Mouse (Mus musculus) stomach, embryonic 15.5 days (tissue): ENCODE results near the gene Pld1. TPM values are rescaled to one million over a fixed set of nuclear protein-coding genes. Genes with fewer than 3 reads are reported as not detected.

ENCODE experiments used
- ATAC-seq: fragments of 200-750 bp; cut with Nextera tagmentation; 2 replicates; pipeline ENCODE4 v1.8.0; 2017; ENCODE audit warnings: low read depth, moderate number of reproducible peaks, moderate TSS enrichment; ENCODE audit not compliant: insufficient read depth, low FRiP score
- H3K27ac ChIP-seq: fragments of 300-500 bp; sonication (generic); 2 replicates; pipeline ENCODE4 v1.5.1; 2015; ENCODE audit warnings: mild to moderate bottlenecking, inconsistent platforms
- H3K27me3 ChIP-seq: fragments of 300-500 bp; sonication (generic); replicated peaks from 2 replicates; pipeline ENCODE4 v1.6.1; 2015; ENCODE audit warnings: inconsistent platforms
- H3K36me3 ChIP-seq: fragments of 300-500 bp; sonication (generic); 2 replicates; pipeline ENCODE4 v1.6.1; 2015; ENCODE audit warnings: inconsistent platforms
- H3K4me1 ChIP-seq: fragments of 300-500 bp; sonication (generic); 2 replicates; pipeline ENCODE4 v1.6.1; 2015; ENCODE audit warnings: inconsistent platforms
- H3K4me2 ChIP-seq: fragments of 300-500 bp; sonication (generic); 2 replicates; pipeline ENCODE4 v1.6.1; 2015; ENCODE audit warnings: mild to moderate bottlenecking, inconsistent platforms
- H3K4me3 ChIP-seq: fragments of 300-500 bp; sonication (generic); replicated peaks from 2 replicates; pipeline ENCODE4 v1.5.1; 2015; ENCODE audit warnings: inconsistent platforms
- H3K9ac ChIP-seq: fragments of 300-500 bp; sonication (generic); 2 replicates; pipeline ENCODE4 v1.6.1; 2015; ENCODE audit warnings: inconsistent platforms
- H3K9me3 ChIP-seq: fragments of 300-500 bp; sonication (generic); 2 replicates; pipeline ENCODE4 v1.6.1; 2016; ENCODE audit warnings: inconsistent platforms
- WGBS: fragments of 180-500 bp; shearing (Covaris S2); methylation state at CpG from one replicate; pipeline ENCODE4 v1.1.7; 2015; 5-methylcytosine and 5-hydroxymethylcytosine counted together
- polyA plus RNA-seq: library from polyadenylated mRNA; unstranded; fragments of >200 nt; fragmentation: Nextera tagmentation; extraction: Ambion mirVana; gene quantifications from 2 replicates; pipeline ENCODE4 v1.2.1, GENCODE M21; 2015

Pld1 gene
- polyA plus RNA-seq, 1 experiment from 2014 or later = 7.1 TPM

DNA sequence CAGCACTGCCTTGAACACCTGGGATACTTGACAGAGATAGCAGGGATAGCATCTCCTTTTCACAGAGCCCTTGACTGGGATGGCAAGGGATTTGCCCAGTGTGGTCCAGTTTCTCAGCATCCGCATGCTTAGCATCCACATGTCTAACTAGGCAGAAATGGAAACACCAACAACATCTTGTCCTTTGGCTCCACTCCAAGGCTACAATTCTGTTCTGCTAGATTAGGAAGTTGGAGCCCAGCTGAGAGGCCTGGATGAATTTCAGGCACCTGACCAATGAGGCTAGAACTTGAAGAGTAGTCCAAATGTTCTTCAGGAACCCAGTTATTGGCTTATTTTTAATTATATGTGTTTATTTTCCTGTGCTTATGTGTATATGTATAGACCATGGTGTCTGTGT lies 141.6 kb downstream of the Pld1 start:
- Histone ChIP-seq H3K4me1 (no peaks in the 10 kb centered on the region), H3K9me3 (no peaks in the 10 kb centered on the region), H3K27ac (no peak overlapping the region), H3K4me3 (no peak overlapping the region), H3K27me3 (no peaks in the 10 kb centered on the region), H3K9ac (no peak overlapping the region), H3K4me2 (no peak overlapping the region), H3K36me3 (no peaks in the 10 kb centered on the region)
- no peak for ATAC-seq
- 94% methylated on average over 1 of the region's 1 CpGs for WGBS

GRCm38 (mm10) chr3:28081012-28081411 lies 142.5 kb downstream of the Pld1 start:
- H3K9ac ChIP-seq = no peak overlapping the region
- no peak overlapping the region for H3K27ac ChIP-seq
- H3K36me3 ChIP-seq = no peaks in the 10 kb centered on the region
- H3K27me3 ChIP-seq = no peaks in the 10 kb centered on the region
- no peak overlapping the region for H3K4me2 ChIP-seq
- 55% methylated on average over 6 of the region's 6 CpGs for WGBS
- H3K4me3 ChIP-seq = no peak overlapping the region
- no peaks in the 10 kb centered on the region for H3K4me1 ChIP-seq
- no peaks in the 10 kb centered on the region for H3K9me3 ChIP-seq
- no peak for ATAC-seq

DNA sequence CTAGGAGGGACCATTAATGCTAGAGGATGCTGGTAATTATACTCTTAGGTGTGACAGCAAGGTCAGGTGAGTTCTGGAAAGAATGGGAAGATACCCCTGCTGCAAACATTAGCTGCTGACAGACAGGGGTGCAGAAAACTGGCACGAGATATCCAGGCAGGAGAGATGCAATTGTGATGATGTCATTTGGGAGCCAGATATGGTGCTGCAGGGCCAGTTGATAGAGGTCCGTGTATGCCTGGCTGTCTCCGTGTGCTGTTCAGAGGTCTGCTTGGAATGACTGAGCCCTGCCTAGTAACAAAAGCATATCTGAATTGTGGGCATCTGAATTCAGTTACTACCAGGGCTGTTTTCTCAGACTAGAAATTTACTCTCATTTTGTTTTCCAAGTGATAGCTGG lies 144.7 kb downstream of the Pld1 start:
- Histone ChIP-seq H3K4me1 (no peaks in the 10 kb centered on the region), H3K36me3 (no peaks in the 10 kb centered on the region), H3K9me3 (no peaks in the 10 kb centered on the region), H3K4me2 (no peak overlapping the region), H3K4me3 (no peak overlapping the region), H3K27ac (no peak overlapping the region), H3K9ac (no peak overlapping the region), H3K27me3 (no peaks in the 10 kb centered on the region)
- ATAC-seq = no peak
- WGBS = 69% methylated on average over 3 of the region's 3 CpGs

GRCm38 (mm10) chr3:28084281-28084680 lies 145.8 kb downstream of the Pld1 start:
- WGBS = 76% methylated on average over 2 of the region's 2 CpGs
- no peaks in the 10 kb centered on the region for H3K4me1 ChIP-seq
- H3K4me2 ChIP-seq = no peak overlapping the region
- no peak for ATAC-seq
- no peak overlapping the region for H3K9ac ChIP-seq
- H3K4me3 ChIP-seq = no peak overlapping the region
- no peaks in the 10 kb centered on the region for H3K36me3 ChIP-seq
- H3K27ac ChIP-seq = no peak overlapping the region
- no peaks in the 10 kb centered on the region for H3K27me3 ChIP-seq
- H3K9me3 ChIP-seq = no peaks in the 10 kb centered on the region

DNA sequence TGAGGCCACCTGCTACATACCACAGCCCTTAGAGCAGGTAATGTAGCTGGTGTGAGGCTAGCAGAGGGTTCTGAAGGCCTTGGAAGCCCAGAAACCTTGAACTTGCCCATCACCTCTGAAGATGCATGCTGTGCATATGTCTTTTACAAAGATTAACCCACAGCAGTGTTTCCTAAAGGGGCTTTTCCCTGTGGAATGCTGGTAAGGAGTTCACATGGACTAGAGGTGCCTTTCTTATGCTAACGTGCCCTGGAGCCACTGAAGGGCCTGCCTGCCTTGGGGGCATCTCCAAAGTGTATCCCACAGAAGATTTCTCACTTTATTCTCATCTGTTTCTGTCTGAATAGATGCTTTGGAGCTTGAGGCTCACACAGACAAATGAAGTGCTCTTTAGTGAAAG lies 152.8 kb downstream of the Pld1 start:
- WGBS = 70% methylated on average over 1 of the region's 1 CpGs

GRCm38 (mm10) chr3:28091741-28092140 lies 153.2 kb downstream of the Pld1 start:
- no peak overlapping the region for H3K4me2 ChIP-seq
- no peaks in the 10 kb centered on the region for H3K4me1 ChIP-seq
- WGBS = 58% methylated on average over 2 of the region's 2 CpGs
- H3K9ac ChIP-seq = no peak overlapping the region
- no peak overlapping the region for H3K4me3 ChIP-seq
- H3K27me3 ChIP-seq = no peaks in the 10 kb centered on the region
- no peak overlapping the region for H3K27ac ChIP-seq
- no peaks in the 10 kb centered on the region for H3K36me3 ChIP-seq
- no peak for ATAC-seq
- no peaks in the 10 kb centered on the region for H3K9me3 ChIP-seq

More for the DNA sequence above, 152.8 kb downstream of the Pld1 start:
- no peaks in the 10 kb centered on the region for H3K36me3 ChIP-seq
- H3K4me1 ChIP-seq = no peaks in the 10 kb centered on the region
- H3K4me2 ChIP-seq = no peak overlapping the region
- no peak overlapping the region for H3K9ac ChIP-seq
- no peaks in the 10 kb centered on the region for H3K9me3 ChIP-seq
- H3K27me3 ChIP-seq = no peaks in the 10 kb centered on the region
- no peak overlapping the region for H3K4me3 ChIP-seq
- no peak for ATAC-seq
- no peak overlapping the region for H3K27ac ChIP-seq

- Histone ChIP-seq H3K9ac (no peak overlapping the region), H3K4me3 (no peak overlapping the region), H3K9me3 (no peaks in the 10 kb centered on the region), H3K4me1 (no peaks in the 10 kb centered on the region), H3K27me3 (no peaks in the 10 kb centered on the region), H3K4me2 (no peak overlapping the region), H3K36me3 (no peaks in the 10 kb centered on the region), H3K27ac (no peak overlapping the region)
- no peak for ATAC-seq
- 71% methylated on average over 9 of the region's 9 CpGs for WGBS
These were observed 155.3 kb downstream of the Pld1 start for GRCm38 (mm10) chr3:28093684-28094302.

- H3K4me2 ChIP-seq = no peak overlapping the region
- no peak for ATAC-seq
- no peak overlapping the region for H3K27ac ChIP-seq
- H3K36me3 ChIP-seq = no peaks in the 10 kb centered on the region
- H3K27me3 ChIP-seq = no peaks in the 10 kb centered on the region
- WGBS = 95% methylated on average over 9 of the region's 9 CpGs
- no peak overlapping the region for H3K9ac ChIP-seq
- no peaks in the 10 kb centered on the region for H3K4me1 ChIP-seq
- H3K9me3 ChIP-seq = no peaks in the 10 kb centered on the region
- H3K4me3 ChIP-seq = no peak overlapping the region
These were observed 157.0 kb downstream of the Pld1 start for GRCm38 (mm10) chr3:28095451-28095850.

DNA sequence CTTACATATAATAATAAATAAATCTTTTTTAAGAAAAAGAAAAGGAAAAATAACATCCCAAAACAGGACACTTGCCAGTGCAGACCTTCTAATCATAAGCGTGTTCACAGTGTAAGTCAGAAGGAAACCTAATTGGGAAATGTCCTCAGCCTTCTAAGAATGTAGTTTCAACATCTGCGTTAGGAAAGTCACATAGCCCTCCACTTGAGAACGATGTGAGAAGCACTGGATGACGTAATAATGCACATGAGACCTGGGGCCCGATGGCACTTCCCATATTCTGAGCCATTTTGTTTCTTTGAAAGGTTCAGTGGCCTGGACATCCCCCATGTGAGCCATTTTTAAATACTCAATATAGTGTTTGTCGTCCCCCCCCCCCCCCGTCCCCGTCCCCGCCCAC lies 160.7 kb downstream of the Pld1 start:
- H3K9me3 ChIP-seq = no peaks in the 10 kb centered on the region
- H3K4me1 ChIP-seq = no peaks in the 10 kb centered on the region
- 89% methylated on average over 6 of the region's 9 CpGs for WGBS
- H3K9ac ChIP-seq = no peak overlapping the region
- no peak overlapping the region for H3K27ac ChIP-seq
- no peak for ATAC-seq
- H3K36me3 ChIP-seq = no peaks in the 10 kb centered on the region
- H3K4me3 ChIP-seq = no peak overlapping the region
- no peaks in the 10 kb centered on the region for H3K27me3 ChIP-seq
- H3K4me2 ChIP-seq = no peak overlapping the region

DNA sequence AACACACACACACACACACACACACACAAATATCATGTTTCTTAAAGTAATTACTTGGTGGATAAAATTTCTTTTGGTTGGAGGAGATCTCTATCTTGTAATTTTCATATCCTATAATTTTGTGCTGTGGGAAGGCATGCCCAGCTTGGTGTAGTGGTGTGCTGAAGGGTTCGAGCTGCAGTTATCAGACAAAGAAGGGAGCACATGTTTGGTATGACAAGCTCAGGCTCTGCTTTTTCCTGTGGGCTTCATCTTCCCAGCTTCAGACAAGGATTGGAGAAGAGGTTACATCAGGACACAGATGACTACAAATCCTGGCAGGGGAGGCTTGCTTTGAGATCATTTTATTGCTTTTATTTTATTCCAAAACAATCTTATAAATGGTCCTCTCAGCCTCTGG lies 166.5 kb downstream of the Pld1 start:
- Histone ChIP-seq H3K27me3 (no peaks in the 10 kb centered on the region), H3K4me2 (no peak overlapping the region), H3K4me3 (no peak overlapping the region), H3K9ac (no peak overlapping the region), H3K4me1 (peaks cover 3% of the 10 kb centered on the region; the same call in 1 of the 2 replicates), H3K36me3 (no peaks in the 10 kb centered on the region), H3K27ac (no peak overlapping the region), H3K9me3 (no peaks in the 10 kb centered on the region)
- no peak for ATAC-seq
- WGBS = 75% methylated on average over 1 of the region's 1 CpGs

DNA sequence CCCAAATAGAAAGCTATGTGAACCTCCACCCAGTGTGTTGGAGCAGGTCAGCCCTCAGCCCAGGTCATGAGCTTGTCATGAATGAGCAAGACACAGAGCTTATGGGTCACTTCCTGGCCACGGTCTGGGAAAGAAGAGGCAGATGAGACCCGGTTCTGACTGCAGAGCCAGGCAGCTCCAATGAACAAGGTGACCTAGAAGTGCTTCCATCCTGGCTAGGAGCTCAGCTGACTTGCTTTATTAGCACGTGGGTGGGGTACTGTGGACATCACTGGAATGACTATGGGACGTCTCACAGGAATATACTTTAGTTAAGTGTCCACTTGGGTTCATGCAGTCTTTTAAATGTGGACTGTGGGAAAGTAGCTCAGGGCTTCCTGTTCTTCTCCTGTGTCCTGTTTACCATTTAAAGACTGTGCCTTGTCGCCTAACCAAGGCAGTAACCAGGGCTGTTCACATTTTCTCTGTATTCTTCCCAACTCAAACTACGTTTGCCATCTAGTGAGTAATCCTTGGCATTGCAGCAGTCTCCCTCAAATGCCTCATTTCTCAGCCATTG lies 169.0 kb downstream of the Pld1 start:
- Histone ChIP-seq H3K9me3 (no peaks in the 10 kb centered on the region), H3K36me3 (no peaks in the 10 kb centered on the region), H3K27ac (no peak overlapping the region), H3K27me3 (no peaks in the 10 kb centered on the region), H3K4me1 (peaks cover 3% of the 10 kb centered on the region; the same call in 1 of the 2 replicates), H3K4me3 (no peak overlapping the region), H3K9ac (no peak overlapping the region), H3K4me2 (no peak overlapping the region)
- 35% methylated on average over 6 of the region's 6 CpGs for WGBS
- peak; percentile 47; the same call in 1 of the 2 replicates for ATAC-seq

- no peak overlapping the region for H3K9ac ChIP-seq
- no peaks in the 10 kb centered on the region for H3K27me3 ChIP-seq
- H3K27ac ChIP-seq = no peak overlapping the region
- no peak overlapping the region for H3K4me2 ChIP-seq
- H3K9me3 ChIP-seq = no peaks in the 10 kb centered on the region
- no peak overlapping the region for H3K4me3 ChIP-seq
- WGBS = 51% methylated on average over 5 of the region's 5 CpGs
- ATAC-seq = no peak
- peaks cover 3% of the 10 kb centered on the region; the same call in 1 of the 2 replicates for H3K4me1 ChIP-seq
- H3K36me3 ChIP-seq = no peaks in the 10 kb centered on the region
These were observed 173.0 kb downstream of the Pld1 start for GRCm38 (mm10) chr3:28111516-28111915.

GRCm38 (mm10) chr3:28113881-28114280 lies 175.4 kb downstream of the Pld1 start:
- no peak overlapping the region for H3K4me2 ChIP-seq
- H3K9me3 ChIP-seq = no peaks in the 10 kb centered on the region
- H3K36me3 ChIP-seq = no peaks in the 10 kb centered on the region
- no peaks in the 10 kb centered on the region for H3K27me3 ChIP-seq
- no peak overlapping the region for H3K9ac ChIP-seq
- no peak for ATAC-seq
- H3K4me3 ChIP-seq = no peak overlapping the region
- H3K4me1 ChIP-seq = no peaks in the 10 kb centered on the region
- WGBS = 88% methylated on average over 2 of the region's 2 CpGs
- no peak overlapping the region for H3K27ac ChIP-seq
